Comparison of ENCODE assay signal across 8 mouse cellular contexts in the genomic region with DNA sequence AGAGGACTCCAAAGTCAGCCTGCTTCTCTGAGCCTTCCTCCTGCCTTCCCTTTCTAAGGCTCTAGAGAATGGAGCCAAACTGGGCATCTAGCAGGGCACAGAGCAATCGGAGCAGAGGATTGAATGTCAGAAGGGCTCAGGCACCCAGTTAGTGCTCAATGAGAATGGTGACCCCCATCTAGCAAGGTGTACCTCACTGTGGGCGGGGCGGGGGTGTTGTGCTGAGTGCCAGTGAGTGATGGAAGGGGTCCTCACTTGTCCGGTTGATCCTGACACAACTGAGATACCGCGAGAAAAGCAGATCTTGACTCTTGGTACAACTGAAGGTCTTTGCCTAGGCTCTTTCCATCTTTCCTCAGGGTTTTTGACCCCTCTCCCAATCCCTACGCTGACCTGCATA. TPM values are rescaled to one million over a fixed set of nuclear protein-coding genes. Genes with fewer than 3 reads are reported as not detected.
DNase-seq lines count a peak whose midpoint lies in the region; ATAC-seq lines count a peak whose summit lies in the region.

No protein-coding gene starts in this region.

- no peak for ATAC-seq in heart, embryonic 11.5 days (replicated peaks; ENCODE audit: insufficient number of reproducible peaks, low FRiP score, low TSS enrichment)
- ATAC-seq in liver, embryonic 13.5 days (ENCODE audit: low read depth): no peak
- ATAC-seq in CD4-positive, CD25-positive, alpha-beta regulatory T cell, adult 4 months: no peak

- peak overlapping the region; percentile 91 for H3K4me2 ChIP-seq in heart, embryonic 11.5 days
- peak overlapping the region; percentile 94 for H3K4me2 ChIP-seq in liver, embryonic 13.5 days

- peak overlapping the region; percentile 80 for H3K9ac ChIP-seq in heart, embryonic 11.5 days (ENCODE audit: low read depth, low read length)
- H3K9ac ChIP-seq in liver, embryonic 13.5 days: peak overlapping the region; percentile 78

- H3K27me3 ChIP-seq in heart, embryonic 11.5 days (ENCODE audit: control insufficient read depth, insufficient read depth, low read length): no peaks in the 10 kb centered on the region
- no peaks in the 10 kb centered on the region for H3K27me3 ChIP-seq in liver, embryonic 13.5 days

- H3K4me3 ChIP-seq in heart, embryonic 11.5 days (ENCODE audit: low read depth, low read length): peak overlapping the region; percentile 75
- peak overlapping the region; percentile 84 for H3K4me3 ChIP-seq in liver, embryonic 13.5 days (replicated peaks)

- H3K4me1 ChIP-seq in heart, embryonic 11.5 days (ENCODE audit: control insufficient read depth, insufficient read depth, low read length): peaks cover 12% of the 10 kb centered on the region
- peaks cover 46% of the 10 kb centered on the region for H3K4me1 ChIP-seq in liver, embryonic 13.5 days (replicated peaks)

- no peaks in the 10 kb centered on the region for H3K9me3 ChIP-seq in heart, embryonic 11.5 days (replicated peaks; ENCODE audit: control insufficient read depth, low read length)
- no peaks in the 10 kb centered on the region for H3K9me3 ChIP-seq in liver, embryonic 13.5 days (replicated peaks)

- peaks cover 4% of the 10 kb centered on the region for H3K36me3 ChIP-seq in heart, embryonic 11.5 days (ENCODE audit: control insufficient read depth, insufficient read depth, low read length)
- H3K36me3 ChIP-seq in liver, embryonic 13.5 days: peaks cover 18% of the 10 kb centered on the region

- DNase-seq in heart, adult 9 months (ENCODE audit: low spot score in 2 of 2): no peak
- peak; percentile 53 for DNase-seq in thymus, postnatal 4 days
- no peak for DNase-seq in thymus, postnatal 10 days (ENCODE audit: low spot score in 2 of 2)
- DNase-seq in liver, embryonic 13.5 days: peak; percentile 9
- DNase-seq in layer of hippocampus, adult 18-20 months (ENCODE audit: low spot score in 2 of 2): no peak
- no peak for DNase-seq in gastrocnemius, postnatal 14 days

- intact Hi-C loops in gastrocnemius, postnatal 14 days (cut with DNase I; ENCODE audit: low total_unique reads): no loop called here

- 40% methylated on average over 7 of the region's 7 CpGs for WGBS in heart, embryonic 11.5 days (ENCODE audit: insufficient replicate concordance)
- WGBS in liver, embryonic 13.5 days (ENCODE audit: insufficient replicate concordance): 26% methylated on average over 7 of the region's 7 CpGs

- H3K27ac ChIP-seq in heart, embryonic 11.5 days (ENCODE audit: low read depth, low read length): no peak overlapping the region
- 0 out of 2 replicates have a peak overlapping the region, but pooled peaks have one; percentile 92 for H3K27ac ChIP-seq in liver, embryonic 13.5 days

RNA-seq across cellular contexts. Expression of gene Acaa1a, which starts 0.4 kb away (rescaled TPM):
- 72.5 and 81.2 TPM in 2 replicates for polyA plus RNA-seq in heart, embryonic 11.5 days (2014; fragmentation: Nextera tagmentation; extraction: Ambion mirVana)
- polyA plus RNA-seq in liver, embryonic 13.5 days (2015; fragmentation: Nextera tagmentation; extraction: Ambion mirVana): 39.6 and 40.2 TPM in 2 replicates
- 10 to 100 TPM; 38.7 to 55.1 TPM for polyA plus RNA-seq in CD4-positive, CD25-positive, alpha-beta regulatory T cell, adult 4 months (2017; shearing (Covaris generic))
- 10 to 100 TPM; 70.3 to 74.7 TPM for total RNA-seq in layer of hippocampus, adult 18-20 months (2021)
- total RNA-seq in gastrocnemius, postnatal 14 days (2021): 10 to 100 TPM; 41.3 to 44.3 TPM

RNA-seq across cellular contexts. Expression of gene Myd88, which starts 2.1 kb away (rescaled TPM):
- 12.5 and 13.3 TPM in 2 replicates for polyA plus RNA-seq in heart, embryonic 11.5 days (2014; fragmentation: Nextera tagmentation; extraction: Ambion mirVana)
- polyA plus RNA-seq in liver, embryonic 13.5 days (2015; fragmentation: Nextera tagmentation; extraction: Ambion mirVana): 18.6 and 21.7 TPM in 2 replicates
- 10 to 100 TPM; 63.4 to 74.5 TPM for polyA plus RNA-seq in CD4-positive, CD25-positive, alpha-beta regulatory T cell, adult 4 months (2017; shearing (Covaris generic))
- total RNA-seq in layer of hippocampus, adult 18-20 months (2021): 1 to 10 TPM; 5.9 to 6.7 TPM
- total RNA-seq in gastrocnemius, postnatal 14 days (2021): 1 to 10 TPM; 7.0 to 7.5 TPM

RNA-seq across cellular contexts. Expression of gene Oxsr1, which starts 16.9 kb away (rescaled TPM):
- 9.9 and 11.9 TPM in 2 replicates for polyA plus RNA-seq in heart, embryonic 11.5 days (2014; fragmentation: Nextera tagmentation; extraction: Ambion mirVana)
- polyA plus RNA-seq in liver, embryonic 13.5 days (2015; fragmentation: Nextera tagmentation; extraction: Ambion mirVana): 6.0 and 6.5 TPM in 2 replicates
- polyA plus RNA-seq in CD4-positive, CD25-positive, alpha-beta regulatory T cell, adult 4 months (2017; shearing (Covaris generic)): 1 to 10 TPM; 7.6 to 8.0 TPM
- 10 to 100 TPM; 30.2 to 31.7 TPM for total RNA-seq in layer of hippocampus, adult 18-20 months (2021)
- 10 to 100 TPM; 31.1 to 34.4 TPM for total RNA-seq in gastrocnemius, postnatal 14 days (2021)

RNA-seq across cellular contexts. Expression of gene Xylb, which starts 18.1 kb away (rescaled TPM):
- 2.2 and 2.4 TPM in 2 replicates for polyA plus RNA-seq in heart, embryonic 11.5 days (2014; fragmentation: Nextera tagmentation; extraction: Ambion mirVana)
- 3.6 and 4.7 TPM in 2 replicates for polyA plus RNA-seq in liver, embryonic 13.5 days (2015; fragmentation: Nextera tagmentation; extraction: Ambion mirVana)
- under 1 TPM; 0.48 to 0.54 TPM for polyA plus RNA-seq in CD4-positive, CD25-positive, alpha-beta regulatory T cell, adult 4 months (2017; shearing (Covaris generic))
- 1 to 10 TPM; 4.8 to 5.9 TPM for total RNA-seq in layer of hippocampus, adult 18-20 months (2021)
- total RNA-seq in gastrocnemius, postnatal 14 days (2021): under 1 TPM; 0.27 to 0.35 TPM

RNA-seq across cellular contexts. Expression of gene Slc22a14, which starts 26.2 kb away (rescaled TPM):
- not detected in 2 replicates for polyA plus RNA-seq in heart, embryonic 11.5 days (2014; fragmentation: Nextera tagmentation; extraction: Ambion mirVana)
- polyA plus RNA-seq in liver, embryonic 13.5 days (2015; fragmentation: Nextera tagmentation; extraction: Ambion mirVana): not detected in 2 replicates
- not detected for polyA plus RNA-seq in CD4-positive, CD25-positive, alpha-beta regulatory T cell, adult 4 months (2017; shearing (Covaris generic))
- total RNA-seq in layer of hippocampus, adult 18-20 months (2021): not detected
- total RNA-seq in gastrocnemius, postnatal 14 days (2021): not detected

Comparison
In these comparisons a context has a peak if more than half of its experiments do, and no peak if none do; other contexts are left out.
1. DNase-seq: peak in thymus, postnatal 4 days (single experiment) and liver, embryonic 13.5 days (single experiment); none in heart, adult 9 months (0 of 2), thymus, postnatal 10 days (0 of 2), layer of hippocampus, adult 18-20 months (0 of 2) and gastrocnemius, postnatal 14 days (single experiment).